Mouse (Mus musculus) myocyte (in vitro differentiated cells): ENCODE measurements at regions not wholly inside any gene's neighbourhood (a gene's known extent, or its start where the extent isn't known, plus 50 kb on each side); places are given as distances from the start of the nearest gene placed in this dataset.

Source experiments
- H3K27me3 ChIP-seq: one replicate; pipeline ENCODE4 v1.6.1; 2011; ENCODE audit not compliant: control insufficient read depth, insufficient read depth, insufficient read length
- H3K36me3 ChIP-seq: one replicate; pipeline ENCODE4 v1.6.1; 2011; ENCODE audit not compliant: control insufficient read depth, insufficient read depth
- H3K4me2 ChIP-seq: one replicate; pipeline ENCODE4 v1.6.1; 2011; ENCODE audit warnings: low read depth, control low read depth
- H3K4me3 ChIP-seq: one replicate; pipeline ENCODE4 v1.5.1; 2011; ENCODE audit warnings: mild to moderate bottlenecking, control low read depth, moderate library complexity
- H3K79me2 ChIP-seq: one replicate; pipeline ENCODE4 v1.6.1; 2011; ENCODE audit not compliant: control insufficient read depth, insufficient read depth
- H3ac ChIP-seq: one replicate; pipeline ENCODE4 v1.6.1; 2011; ENCODE audit not compliant: control insufficient read depth, insufficient read length
- CEBPB ChIP-seq: IDR thresholded peaks from 2 replicates; pipeline ENCODE4 v1.6.1; 2011; ENCODE audit warnings: mild to moderate bottlenecking, moderate library complexity; ENCODE audit not compliant: poor library complexity, insufficient read depth, severe bottlenecking
- E2F4 ChIP-seq: IDR thresholded peaks from one replicate; pipeline ENCODE4 v1.6.1; 2011; ENCODE audit warnings: mild to moderate bottlenecking, control low read depth, moderate library complexity; ENCODE audit not compliant: insufficient read depth
- MAX ChIP-seq: IDR thresholded peaks from one replicate; pipeline ENCODE4 v1.6.1; 2011; ENCODE audit warnings: low read depth, mild to moderate bottlenecking, control low read depth
- MYOD1 ChIP-seq, 3 experiments: IDR thresholded peaks; one replicate each; pipeline ENCODE4 v1.6.1; 2011; ENCODE audit warnings: control low read depth in 2 of 3, low read depth in 2 of 3, mild to moderate bottlenecking in 2 of 3, moderate library complexity in 1 of 3; ENCODE audit not compliant: insufficient read length in 2 of 3, control insufficient read depth in 1 of 3
- MYOG ChIP-seq, 3 experiments: IDR thresholded peaks; one replicate each; pipeline ENCODE4 v1.6.1; 2011; ENCODE audit warnings: control low read depth in 2 of 3, low read depth in 2 of 3, mild to moderate bottlenecking in 2 of 3; ENCODE audit not compliant: insufficient read length in 2 of 3, control insufficient read depth in 1 of 3, insufficient read depth in 1 of 3
- POLR2A ChIP-seq: IDR thresholded peaks from one replicate; pipeline ENCODE4 v1.6.1; 2011; ENCODE audit warnings: low read depth, mild to moderate bottlenecking, control low read depth, moderate library complexity; ENCODE audit not compliant: insufficient read length
- POLR2AphosphoS2 ChIP-seq: IDR thresholded peaks from one replicate; pipeline ENCODE4 v1.6.1; 2011; ENCODE audit warnings: low read depth, control low read depth; ENCODE audit not compliant: insufficient read length
- REST ChIP-seq: IDR thresholded peaks from one replicate; pipeline ENCODE4 v1.6.1; 2011; ENCODE audit warnings: mild to moderate bottlenecking, control low read depth, moderate library complexity; ENCODE audit not compliant: insufficient read depth, insufficient read length
- SRF ChIP-seq: IDR thresholded peaks from one replicate; pipeline ENCODE4 v1.6.1; 2011; ENCODE audit warnings: low read depth; ENCODE audit not compliant: control insufficient read depth, insufficient read length
- TCF12 ChIP-seq: IDR thresholded peaks from one replicate; pipeline ENCODE4 v1.6.1; 2011; ENCODE audit warnings: mild to moderate bottlenecking, control low read depth; ENCODE audit not compliant: poor library complexity, insufficient read depth, severe bottlenecking
- TCF3 ChIP-seq: IDR thresholded peaks from one replicate; pipeline ENCODE4 v1.6.1; 2011; ENCODE audit warnings: low read depth, control low read depth; ENCODE audit not compliant: insufficient read length
- USF1 ChIP-seq: IDR thresholded peaks from one replicate; pipeline ENCODE4 v1.6.1; 2011; ENCODE audit warnings: low read depth, mild to moderate bottlenecking, control low read depth, moderate library complexity

GRCm38 (mm10) chr13:70474746-70475145, 162.7 kb downstream of the Ice1 start:
- Histone ChIP-seq H3ac (no peak overlapping the region), H3K79me2 (no peaks in the 10 kb centered on the region), H3K36me3 (no peaks in the 10 kb centered on the region), H3K27me3 (no peaks in the 10 kb centered on the region), H3K4me3 (no peak overlapping the region), H3K4me2 (no peak overlapping the region)
- TF ChIP-seq USF1 (no peak), TCF3 (no peak), POLR2A (no peak), POLR2AphosphoS2 (no peak), TCF12 (no peak), SRF (no peak), REST (no peak), E2F4 (no peak), MYOD1 (IDR thresholded peaks at IDR 0.05; ENCODE audit: control insufficient read depth in 1 of 3, insufficient read length in 2 of 3, low read depth in 2 of 3) (no peak), MAX (no peak), MYOG (IDR thresholded peaks at IDR 0.05; ENCODE audit: control insufficient read depth in 1 of 3, insufficient read depth in 1 of 3, insufficient read length in 2 of 3, low read depth in 2 of 3) (no peak), CEBPB (no peak)

GRCm38 (mm10) chr13:70475366-70475765, 162.1 kb downstream of the Ice1 start:
- Histone ChIP-seq H3K4me3 (no peak overlapping the region), H3K27me3 (no peaks in the 10 kb centered on the region), H3ac (no peak overlapping the region), H3K36me3 (no peaks in the 10 kb centered on the region), H3K4me2 (no peak overlapping the region), H3K79me2 (no peaks in the 10 kb centered on the region)
- no peak for TF ChIP-seq CEBPB
- TF ChIP-seq MAX, result no peak
- no peak for TF ChIP-seq USF1
- no peak for TF ChIP-seq TCF3
- no peak for TF ChIP-seq REST
- no peak for TF ChIP-seq MYOG (IDR thresholded peaks at IDR 0.05; ENCODE audit: control insufficient read depth in 1 of 3, insufficient read depth in 1 of 3, insufficient read length in 2 of 3, low read depth in 2 of 3)

- TF ChIP-seq MYOG (IDR thresholded peaks at IDR 0.05; ENCODE audit: control insufficient read depth in 1 of 3, insufficient read depth in 1 of 3, insufficient read length in 2 of 3, low read depth in 2 of 3) (no peak), TCF3 (no peak), TCF12 (no peak)
- H3K79me2 ChIP-seq, result no peaks in the 10 kb centered on the region
- no peak overlapping the region for H3K4me3 ChIP-seq
- no peak overlapping the region for H3ac ChIP-seq
- H3K27me3 ChIP-seq, result no peaks in the 10 kb centered on the region
- no peak overlapping the region for H3K4me2 ChIP-seq
- no peaks in the 10 kb centered on the region for H3K36me3 ChIP-seq
Measured at GRCm38 (mm10) chr13:70499302-70499701, 138.1 kb downstream of the Ice1 start.
